Mouse (Mus musculus) embryo, embryonic 10.5 days (tissue): Measurements from ENCODE around the gene Castor1.
"Not testable (repeated sequence)": the region's sequence is repeated elsewhere in the genome, so short reads cannot be mapped to it uniquely, and the experiment has no call there.

Experiments used
- DNase-seq: peaks from one replicate; pipeline ENCODE4 v3.0.0-alpha.2; 2015; ENCODE audit warnings: low spot score

Castor1 gene

DNA sequence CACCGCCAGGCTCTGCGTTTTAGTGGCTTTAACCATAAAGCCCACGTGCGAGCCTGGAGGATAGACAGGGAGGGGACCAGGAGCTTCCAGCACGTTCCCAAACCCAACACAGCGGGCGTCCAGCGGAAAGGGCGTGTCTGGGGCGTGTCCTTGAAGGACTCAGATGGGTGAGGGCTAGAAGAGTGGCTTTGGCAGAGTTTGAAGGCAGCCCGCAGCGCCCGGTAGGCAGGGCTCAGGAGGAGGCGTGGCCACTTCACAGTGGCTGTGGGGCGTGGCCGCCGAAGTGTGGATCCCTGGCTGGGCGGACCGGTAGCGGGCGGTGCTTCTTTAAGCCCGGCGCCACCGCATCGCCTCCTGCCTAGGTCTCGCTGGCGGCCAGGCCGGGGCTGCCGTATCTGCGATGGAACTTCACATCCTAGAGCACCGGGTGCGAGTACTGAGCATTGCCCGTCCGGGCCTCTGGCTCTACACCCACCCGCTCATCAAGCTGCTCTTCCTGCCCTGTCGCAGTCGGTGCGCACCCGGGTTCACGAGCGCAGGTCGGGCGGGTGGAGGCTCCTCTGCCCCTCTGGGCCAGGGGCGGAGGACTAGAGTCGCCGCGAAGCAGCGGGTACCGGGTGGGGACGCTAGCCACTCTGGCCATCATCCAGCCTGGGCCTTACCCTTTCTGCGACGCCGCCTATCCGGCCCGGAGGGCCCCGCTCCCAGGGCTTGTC lies at the start of gene Castor1:
Gene Castor1 (plus strand): TSS at position 312 of the 716 bp plus-strand sequence.
- peak; percentile 91 for DNase-seq

- no peak for DNase-seq
Measured at GRCm38 (mm10) chr11:4174586-4174985, 43.4 kb upstream of the Castor1 start.

- DNase-seq, result no peak
Measured at GRCm38 (mm10) chr11:4177716-4178115, 40.3 kb upstream of the Castor1 start.

- DNase-seq, result no peak
Measured at GRCm38 (mm10) chr11:4182061-4182460, 36.0 kb upstream of the Castor1 start.

DNA sequence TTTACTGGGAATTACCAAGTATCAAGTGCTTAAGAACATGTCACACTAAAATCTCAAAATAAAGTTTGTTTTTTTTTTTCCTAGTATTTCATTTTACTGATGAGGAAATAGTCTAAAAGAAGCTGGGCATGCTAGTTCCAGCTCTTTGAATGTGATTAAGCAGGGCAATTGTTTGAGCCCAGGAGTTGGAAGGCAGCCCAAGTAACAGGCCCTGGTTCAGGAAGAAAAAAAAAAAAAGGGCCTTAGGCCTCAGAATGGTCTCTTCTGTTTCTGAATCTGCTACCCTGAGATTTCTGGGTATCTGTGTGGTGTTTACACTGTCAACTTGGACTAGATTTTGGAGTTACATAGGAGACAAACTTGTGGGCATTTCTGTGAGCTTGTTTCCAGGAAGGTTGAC lies 34.5 kb upstream of the Castor1 start:
- DNase-seq, result no peak

DNA sequence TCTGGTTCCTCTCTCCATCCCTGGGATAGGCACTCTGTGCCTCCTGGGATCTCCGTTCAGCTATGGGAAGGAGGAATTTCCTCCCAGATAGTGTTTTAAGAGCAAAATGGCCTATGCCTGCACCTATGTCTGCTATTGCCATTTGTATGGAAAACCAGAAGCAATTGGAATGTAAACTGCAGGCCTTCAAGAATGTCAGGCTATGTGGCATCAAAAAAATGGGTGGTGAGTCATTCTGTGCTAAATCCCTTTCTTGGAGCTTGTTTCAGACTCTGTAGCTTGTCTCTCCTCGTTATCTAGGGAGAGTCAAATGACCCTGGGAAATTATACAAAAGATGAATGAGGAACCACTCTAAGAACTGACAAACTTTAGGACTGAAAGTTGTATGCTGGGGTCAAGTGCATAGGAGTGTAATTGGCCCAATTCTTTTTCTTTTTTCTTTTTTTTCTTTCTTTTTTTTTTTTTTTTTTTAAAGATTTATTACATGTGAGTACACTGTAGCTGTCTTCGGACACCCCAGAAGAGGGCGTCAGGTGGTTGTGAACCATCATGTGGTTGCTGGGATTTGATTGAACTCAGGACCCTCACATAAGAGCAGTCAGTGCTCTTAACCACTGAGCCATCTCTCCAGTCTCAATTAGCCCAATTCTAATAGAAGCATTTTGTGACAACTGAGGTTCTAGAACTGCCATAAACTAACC lies 33.6 kb upstream of the Castor1 start:
- no peak for DNase-seq

GRCm38 (mm10) chr11:4185480-4185879 lies 32.5 kb upstream of the Castor1 start:
- not testable (repeated sequence) for DNase-seq

- DNase-seq, result peak; percentile 98
Measured at GRCm38 (mm10) chr11:4186486-4187317, 31.3 kb upstream of the Castor1 start, which contains the start of gene Tbc1d10a. Gene Tbc1d10a (plus strand): TSS chr11:4186789.

DNA sequence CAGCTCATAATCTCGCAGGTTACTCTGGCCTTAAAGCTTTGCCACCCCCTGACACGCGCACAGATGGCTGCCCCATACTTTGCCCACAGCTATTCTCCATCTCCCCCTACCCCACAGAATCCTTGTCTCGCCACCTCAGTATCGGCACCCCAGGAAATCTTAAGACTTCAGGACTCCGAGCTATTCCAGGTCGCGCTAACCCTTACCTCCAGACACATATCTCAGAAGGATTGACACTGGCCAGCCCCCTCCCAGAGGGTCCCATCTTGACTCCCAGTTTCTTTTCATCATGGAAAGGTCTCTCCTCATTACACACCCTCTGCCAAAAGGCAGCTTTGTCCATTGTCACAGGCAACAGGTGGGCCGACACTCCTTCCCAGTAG lies 30.7 kb upstream of the Castor1 start:
- DNase-seq, result no peak

DNA sequence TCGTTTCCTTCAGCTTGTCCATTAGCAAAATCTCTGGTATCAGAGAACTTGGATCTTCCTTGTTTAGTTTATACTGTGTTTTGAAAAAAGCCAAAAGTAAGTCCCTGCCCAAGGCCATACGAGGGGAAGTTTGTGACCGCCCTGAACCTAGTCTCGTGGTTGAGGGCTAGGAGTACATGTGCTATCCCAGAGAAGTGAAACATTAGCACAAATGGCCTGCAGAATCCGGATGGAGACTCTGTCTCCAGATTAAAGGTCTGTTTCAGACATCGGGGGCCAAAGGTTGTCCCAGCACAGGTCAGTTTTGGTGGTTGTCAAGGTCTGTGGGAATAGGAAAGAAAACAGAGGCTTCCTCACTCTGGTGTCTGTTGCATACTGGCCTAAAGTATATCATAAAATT lies 28.8 kb upstream of the Castor1 start:
- no peak for DNase-seq

DNA sequence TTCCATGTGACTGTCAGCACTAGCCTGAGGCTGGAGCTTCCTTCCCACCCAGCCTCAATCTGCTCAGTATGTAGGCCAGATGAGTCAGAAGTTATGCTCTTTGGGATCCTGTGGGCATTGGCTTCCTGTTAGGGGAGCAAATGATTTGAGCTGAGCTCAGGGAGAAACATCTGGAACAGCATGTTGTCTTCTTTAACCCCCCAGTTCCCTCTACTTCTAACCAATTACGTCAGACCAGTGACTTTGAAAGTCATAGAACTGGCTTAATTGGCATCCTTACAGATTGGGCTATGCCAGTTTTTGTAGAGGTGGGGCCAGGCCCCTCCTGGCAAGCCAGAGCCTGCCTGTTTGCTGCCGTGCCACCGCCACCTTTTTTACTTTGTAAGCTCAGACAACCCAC lies 27.3 kb upstream of the Castor1 start:
- no peak for DNase-seq

DNA sequence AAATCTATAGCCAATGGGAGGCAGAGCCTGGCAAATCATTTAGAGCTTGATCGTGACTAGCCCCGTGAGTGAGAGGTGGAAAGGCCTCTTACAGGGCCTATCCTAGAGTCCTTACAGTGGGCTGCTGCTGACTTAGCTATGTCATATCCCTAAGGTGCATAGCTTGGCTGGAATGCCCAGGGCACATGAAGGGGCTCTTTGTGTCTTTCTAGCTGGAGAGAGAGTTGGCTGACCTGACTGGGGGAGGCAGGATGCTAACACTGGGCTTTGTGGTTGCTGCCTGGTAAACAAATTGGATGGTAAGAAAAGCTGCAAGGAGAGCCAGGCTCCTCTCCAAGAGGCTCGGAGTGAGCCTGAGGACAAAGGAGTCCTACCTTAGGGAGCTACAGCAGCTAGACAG lies 25.3 kb upstream of the Castor1 start:
- no peak for DNase-seq

DNA sequence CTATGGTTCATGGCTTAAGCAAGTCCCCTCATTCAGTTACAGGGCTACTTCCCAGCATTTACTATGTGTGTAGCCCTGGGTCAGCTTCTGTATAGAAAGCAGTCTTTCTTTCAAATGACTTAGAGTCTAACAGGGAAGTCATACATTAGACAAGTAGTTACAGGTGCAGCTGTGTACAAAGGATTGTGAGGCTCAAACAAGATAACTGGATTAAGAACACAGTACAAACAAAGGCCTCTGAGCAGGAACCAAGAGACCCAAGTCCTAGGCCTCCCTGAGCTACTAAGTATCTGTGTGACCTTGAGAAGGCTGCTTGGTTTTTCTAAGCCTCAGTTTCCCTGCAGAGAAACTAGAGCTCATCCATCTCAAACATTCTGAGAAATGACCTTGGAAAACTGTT lies 24.6 kb upstream of the Castor1 start:
- no peak for DNase-seq

DNA sequence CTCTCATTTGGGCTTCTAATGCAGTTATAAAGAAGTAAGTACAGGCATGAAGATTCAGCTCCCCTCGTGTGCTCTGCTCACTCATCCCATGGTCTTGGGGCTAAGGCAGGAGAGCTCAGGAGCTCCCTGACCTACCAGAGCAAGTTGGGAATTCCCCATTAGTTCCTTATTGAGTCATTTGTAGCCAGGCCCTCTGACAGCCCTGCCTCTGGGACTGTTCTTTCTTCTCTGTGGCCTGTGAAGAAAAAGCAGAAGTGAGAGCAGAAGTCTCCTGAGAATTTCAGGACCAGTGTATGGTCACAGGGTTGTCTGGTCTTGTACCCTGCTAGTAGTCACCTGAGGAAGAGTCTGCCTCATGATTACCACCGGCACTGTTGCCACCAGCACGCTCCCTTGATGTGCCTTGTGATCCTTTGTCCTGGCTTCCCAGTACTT lies 22.4 kb upstream of the Castor1 start:
- DNase-seq, result no peak

DNA sequence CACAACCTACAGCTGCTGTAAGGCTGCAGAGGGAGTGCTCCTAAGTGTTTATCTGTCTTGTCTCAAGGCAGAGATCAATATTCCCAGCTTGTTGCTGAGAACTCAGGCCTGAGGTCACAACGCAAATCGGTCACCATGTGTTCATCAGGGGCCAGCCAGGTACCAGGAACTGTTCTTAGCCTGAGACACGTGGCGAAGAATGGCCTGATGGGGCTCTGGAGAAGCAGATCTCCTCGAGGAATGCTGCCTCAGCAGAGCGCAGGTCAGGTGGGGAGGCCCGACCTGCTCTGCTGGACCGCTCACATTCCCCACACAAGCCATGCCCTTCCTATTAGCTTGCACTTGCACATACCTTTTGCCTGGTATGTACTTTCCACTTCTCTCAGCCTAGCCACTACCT lies 21.4 kb upstream of the Castor1 start:
- no peak for DNase-seq

GRCm38 (mm10) chr11:4197691-4198090 lies 20.3 kb upstream of the Castor1 start:
- no peak for DNase-seq

DNA sequence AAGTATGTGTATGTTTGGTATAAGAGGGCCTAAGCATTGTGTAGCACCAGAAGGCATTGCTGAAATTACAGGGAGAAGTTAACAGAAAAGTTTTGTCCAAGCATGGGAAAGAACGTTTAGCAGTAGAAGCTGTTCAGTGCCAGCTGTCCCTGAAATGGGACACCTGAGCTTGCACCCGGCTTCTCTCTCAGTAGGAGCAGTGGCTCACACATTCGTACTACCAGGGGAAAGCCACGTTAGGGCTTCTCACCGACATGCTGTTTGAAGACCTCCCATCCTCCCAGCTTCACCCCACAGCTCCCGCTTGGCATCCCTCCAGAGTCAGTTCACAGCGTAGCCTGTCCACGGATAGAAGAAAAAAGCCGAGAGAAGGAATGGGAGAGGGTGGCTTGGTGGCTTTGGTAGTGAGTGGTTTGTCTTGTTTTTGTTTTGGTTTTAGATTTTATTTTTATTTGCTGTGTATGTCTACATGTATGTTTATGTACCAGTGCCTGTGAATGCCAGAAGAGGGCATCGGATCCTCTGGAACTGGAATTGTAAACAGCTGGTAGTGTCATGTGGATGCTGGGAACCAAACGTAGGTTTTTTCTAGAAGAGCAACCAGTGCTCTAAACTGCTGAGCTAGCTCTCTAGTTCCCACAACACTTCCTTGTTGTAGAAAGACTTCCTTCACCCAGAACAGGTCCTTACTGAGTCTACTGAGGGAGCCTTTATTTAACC lies 15.9 kb upstream of the Castor1 start:
- no peak for DNase-seq

DNA sequence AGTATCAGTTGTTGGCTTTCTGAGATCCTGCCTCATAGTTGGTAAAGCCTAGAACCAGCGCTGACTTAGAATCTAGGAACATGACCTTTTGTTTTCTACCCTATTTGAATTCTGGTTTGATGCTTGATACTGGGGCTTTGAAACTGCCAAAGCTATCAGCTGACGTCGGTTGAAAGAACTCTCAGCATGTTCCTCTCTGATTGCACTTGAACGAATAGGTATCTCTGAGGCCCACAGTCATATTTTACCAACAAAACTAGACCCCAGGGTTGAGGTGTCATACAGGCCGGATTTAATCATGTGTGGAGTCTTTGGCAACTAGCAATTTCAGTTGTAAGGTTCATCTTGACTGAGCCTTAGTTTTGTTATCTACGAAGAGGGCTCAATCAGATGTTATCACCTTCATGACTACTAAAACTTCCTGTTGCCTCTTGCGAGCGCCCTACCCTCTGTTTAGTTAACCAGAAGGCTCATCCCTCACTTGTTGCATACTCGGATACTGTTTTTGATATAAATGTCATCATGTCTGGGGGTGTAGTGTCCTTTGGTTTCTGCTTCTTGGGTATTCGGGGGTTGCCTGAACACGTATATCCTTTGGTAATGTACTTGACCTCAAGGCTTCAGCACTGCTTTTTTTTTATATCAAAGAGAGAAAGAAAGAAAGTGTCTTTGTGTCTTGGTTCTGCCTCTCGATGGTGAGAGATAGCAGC lies 14.9 kb upstream of the Castor1 start:
- no peak for DNase-seq

DNA sequence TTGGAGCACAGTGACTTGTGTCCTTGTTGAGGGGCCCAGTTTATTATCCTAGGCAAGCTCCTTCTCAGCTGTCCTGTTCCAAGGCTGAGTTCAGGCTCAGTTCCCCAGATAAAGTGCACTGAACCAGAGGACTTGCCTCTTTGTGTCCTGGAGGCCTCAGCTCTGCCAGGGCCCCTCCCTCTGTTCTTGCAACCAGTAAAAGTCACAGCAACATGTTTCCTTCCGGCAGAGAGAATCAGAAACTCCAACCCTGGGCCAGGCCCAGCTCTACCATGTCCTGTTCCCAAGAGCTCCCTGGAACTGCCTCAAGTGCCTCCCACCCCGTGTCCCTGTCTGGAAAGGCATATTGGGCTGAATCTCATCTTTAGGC lies 14.3 kb upstream of the Castor1 start:
- DNase-seq, result no peak

DNA sequence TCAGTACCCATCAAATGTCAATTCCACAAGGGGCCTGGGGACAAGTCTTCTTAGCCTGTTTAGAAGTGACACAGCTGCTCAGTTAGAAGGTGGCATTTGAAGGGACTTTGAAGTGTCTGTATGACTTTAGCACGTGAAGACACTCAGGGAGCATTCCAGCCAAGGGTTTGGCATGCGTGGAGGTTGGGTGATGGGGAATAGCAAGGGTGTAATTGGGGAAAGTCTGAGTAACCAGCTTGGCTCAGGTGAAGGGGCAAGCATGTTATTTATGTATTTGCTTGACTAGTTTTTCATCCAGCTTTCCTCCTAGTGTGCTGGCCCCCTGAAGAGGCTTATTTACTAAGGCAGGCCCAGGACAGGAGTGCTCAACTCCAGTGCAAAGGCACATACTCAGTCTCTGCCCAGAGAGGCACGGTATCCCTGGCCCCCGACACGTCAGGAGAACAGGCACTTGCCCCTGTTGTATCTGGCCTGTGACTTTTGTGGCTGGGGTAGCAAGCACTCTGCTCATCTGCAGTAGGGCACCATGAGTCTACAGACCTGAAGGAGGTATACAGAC lies 12.8 kb upstream of the Castor1 start:
- DNase-seq, result no peak

- no peak for DNase-seq
Measured at GRCm38 (mm10) chr11:4205951-4206350, 12.1 kb upstream of the Castor1 start.
